Mouse (Mus musculus): ENCODE results near the gene Rpl27.
"Not testable (repeated sequence)": the region's sequence is repeated elsewhere in the genome, so short reads cannot be mapped to it uniquely, and the experiment has no call there.

Rpl27 gene

DNA sequence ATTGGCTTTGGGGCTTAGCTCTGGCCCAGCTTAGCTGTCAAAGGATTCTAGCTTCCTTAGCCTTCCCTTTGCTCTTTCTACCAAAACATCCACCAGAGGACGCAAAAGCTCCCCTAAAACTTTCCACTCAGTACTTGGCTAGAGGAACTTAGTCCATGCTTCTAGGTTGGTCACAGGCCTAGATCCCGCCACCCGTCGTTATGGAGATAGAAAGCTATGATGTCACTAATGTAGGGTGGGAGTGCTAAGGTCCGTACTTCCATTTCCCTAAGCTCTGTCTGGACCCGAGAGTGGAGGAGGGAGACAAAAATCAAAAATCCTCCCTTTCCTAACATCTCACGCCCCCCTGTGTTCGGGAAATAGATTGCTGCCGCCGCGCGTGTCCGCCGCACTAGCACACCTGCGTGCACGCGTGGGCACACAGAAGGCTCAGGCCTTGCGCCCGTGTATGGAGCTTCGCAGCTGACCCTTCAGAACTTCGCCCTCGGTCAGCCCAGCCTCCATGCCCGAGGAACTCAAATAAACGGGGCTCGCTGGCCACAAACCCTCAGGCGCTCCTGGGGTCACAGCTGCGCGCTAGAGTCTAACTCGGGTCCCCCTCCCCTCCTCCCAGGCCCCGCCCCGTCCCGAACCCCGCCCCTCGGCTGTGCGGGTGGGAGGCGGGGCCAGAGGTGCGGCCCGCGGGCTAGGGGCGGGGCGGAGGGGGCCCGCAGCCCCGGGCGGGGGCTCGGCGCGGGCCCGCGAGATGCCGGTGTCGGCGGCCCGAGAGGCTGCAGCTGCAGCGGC lies 25.6 kb downstream of the Rpl27 start:
- in situ Hi-C loops (cut with MboI, MseI) = no loop called here

DNA sequence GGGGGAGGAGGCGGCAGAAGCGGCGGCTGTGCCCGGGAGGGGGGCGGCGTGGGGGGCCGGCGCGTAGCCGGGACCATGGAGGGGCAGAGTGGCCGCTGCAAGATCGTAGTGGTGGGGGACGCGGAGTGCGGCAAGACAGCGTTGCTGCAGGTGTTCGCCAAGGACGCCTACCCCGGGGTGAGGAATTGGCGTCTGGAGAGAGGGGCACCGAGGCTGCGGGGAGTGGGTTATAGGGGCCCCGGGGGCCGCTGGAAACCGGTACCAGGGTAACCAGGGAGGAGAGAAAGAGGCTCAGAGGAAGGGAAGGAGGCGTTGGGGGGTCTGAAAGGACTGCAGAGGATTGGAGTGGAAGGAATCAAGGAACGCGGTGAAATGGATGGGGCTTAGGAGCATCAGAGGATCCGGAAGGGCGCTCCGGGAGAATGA lies 26.2 kb downstream of the Rpl27 start:
- in situ Hi-C loops (cut with MboI, MseI) = no loop called here

DNA sequence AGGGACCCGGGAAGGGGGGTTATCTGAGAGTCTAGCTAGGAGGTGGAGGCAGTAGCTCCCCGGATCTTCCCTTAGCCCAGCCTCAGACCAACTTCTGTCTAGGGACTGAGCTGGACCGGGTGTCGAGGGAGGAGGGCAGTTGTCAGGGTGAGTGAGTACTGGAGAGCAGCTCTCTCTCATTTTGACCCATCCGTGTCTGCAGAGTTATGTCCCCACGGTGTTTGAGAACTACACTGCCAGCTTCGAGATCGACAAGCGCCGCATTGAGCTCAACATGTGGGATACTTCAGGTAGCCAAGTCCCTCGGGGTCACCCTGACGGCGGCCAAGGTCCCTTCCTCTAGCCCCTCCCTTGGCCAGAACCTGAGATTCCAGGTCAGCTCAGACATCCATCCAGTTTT lies 26.6 kb downstream of the Rpl27 start:
- in situ Hi-C loops (cut with MboI, MseI) = no loop called here

DNA sequence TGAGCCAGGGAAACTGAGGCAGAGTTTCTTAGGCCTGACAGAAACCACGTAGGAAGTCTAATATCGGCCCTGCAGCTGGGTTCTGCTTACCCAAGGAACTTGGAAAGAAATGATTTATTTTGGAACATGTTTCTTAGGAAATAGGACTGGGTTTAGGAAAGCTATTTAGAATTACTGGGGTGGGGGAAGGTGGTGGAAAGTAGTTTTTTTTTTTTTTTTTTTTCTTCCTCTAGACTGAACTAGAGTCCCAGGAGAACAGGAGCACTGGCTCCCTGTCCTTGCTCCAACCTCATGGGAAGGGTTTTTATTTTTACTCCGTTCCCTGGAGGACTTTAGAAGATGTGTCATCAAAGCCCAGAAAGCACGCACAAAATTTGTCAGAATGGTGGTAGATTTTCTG lies 27.1 kb downstream of the Rpl27 start:
- in situ Hi-C loops (cut with MboI, MseI) = no loop called here

DNA sequence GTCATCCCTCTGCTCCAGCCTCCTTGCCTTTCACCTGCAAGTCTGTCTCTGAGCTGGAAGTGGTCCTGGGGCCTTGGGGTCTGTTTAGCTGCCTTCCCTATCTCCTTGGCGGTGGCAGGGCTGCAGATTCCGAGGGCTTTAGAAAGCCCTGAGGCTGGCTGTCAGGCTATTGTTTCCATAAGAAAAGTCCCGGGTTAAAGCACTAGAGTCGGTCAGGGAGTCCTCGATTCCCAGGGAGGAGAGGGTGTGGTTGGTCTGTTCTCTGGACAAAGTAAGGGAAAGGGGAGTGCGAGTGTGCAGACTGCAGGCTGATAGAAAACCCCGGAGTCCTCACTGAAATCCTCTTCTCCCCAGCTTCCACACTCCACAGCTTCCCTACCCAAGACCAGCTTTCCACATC lies 28.1 kb downstream of the Rpl27 start:
- in situ Hi-C loops (cut with MboI, MseI) = no loop called here

DNA sequence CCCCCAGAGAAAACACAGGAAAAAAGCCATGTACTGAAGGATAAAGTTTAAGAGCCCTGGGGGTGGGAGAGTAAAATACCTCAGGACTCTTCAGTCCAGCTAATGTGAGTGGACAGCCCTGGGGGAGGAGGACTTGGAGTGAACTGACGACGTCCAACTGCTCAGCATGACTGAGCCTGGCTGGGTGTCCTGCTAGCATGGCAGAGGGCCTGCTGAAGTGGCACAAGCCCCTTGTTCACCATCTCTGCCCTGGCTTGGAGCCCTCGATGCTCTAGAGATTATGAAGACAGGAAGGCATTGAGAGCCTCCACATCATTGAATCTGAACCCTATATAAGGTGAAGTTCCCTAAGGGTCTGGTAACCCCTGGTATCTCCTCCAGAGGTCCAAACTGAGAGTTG lies 29.8 kb downstream of the Rpl27 start:
- in situ Hi-C loops (cut with MboI, MseI) = no loop called here

DNA sequence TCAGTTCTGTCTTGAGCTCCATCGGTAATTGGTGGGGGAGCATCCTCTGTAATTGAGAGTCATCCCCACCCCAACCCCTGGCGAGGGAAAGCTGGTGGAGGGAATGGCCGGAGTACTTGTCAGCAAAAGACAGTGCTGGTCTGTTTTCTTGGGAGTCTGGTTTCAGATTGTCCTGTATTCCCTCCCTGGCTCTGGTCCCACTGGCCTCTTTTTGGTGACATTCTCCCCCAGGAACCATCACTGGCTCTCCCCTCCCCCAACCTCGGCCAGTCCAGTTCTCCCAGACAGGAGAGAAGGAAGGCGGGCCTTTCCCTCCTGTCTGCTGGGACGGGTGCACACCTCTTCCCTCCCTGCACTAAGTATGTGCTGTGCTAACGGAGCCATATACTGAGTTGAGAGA lies 30.2 kb downstream of the Rpl27 start:
- in situ Hi-C loops (cut with MboI, MseI) = no loop called here

DNA sequence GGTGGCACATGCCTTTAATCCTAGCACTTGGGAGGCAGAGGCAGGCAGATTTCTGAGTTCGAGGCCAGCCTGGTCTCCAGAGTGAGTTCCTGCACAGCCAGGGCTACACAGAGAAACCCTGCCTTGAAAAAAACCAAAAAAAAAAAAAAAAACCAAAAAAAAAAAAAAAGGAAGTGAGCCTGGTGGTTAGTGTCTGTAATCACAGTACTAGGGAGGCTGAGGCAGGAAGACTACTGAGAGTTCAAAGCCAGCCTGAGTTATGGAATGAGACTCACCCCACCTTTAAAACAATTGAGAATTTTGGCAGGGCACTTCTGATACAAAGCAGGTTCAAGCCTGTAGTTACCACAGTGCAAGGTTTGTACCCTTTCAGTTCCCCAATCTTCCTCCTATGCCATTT lies 31.6 kb downstream of the Rpl27 start:
- in situ Hi-C loops (cut with MboI, MseI) = not testable (repeated sequence)

DNA sequence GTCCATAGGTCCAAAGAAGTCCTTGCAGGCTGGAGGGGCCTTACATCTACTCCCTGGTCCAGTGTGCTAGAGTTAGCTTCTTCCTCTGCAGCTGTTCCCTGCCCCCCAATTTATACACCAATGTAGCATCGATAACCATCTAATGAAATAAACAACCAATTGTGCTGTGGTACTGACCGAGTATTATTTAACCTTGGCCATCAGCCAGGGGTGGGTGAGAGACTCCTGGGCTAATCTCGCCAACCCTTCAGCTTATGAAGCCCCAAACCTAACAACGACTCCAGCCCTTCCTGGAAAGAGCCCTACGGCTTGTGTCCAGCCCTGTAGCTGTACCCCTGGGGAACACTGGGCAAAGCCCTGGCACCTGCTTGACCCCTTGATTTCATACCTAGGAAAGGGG lies 32.2 kb downstream of the Rpl27 start:
- in situ Hi-C loops (cut with MboI, MseI) = no loop called here

DNA sequence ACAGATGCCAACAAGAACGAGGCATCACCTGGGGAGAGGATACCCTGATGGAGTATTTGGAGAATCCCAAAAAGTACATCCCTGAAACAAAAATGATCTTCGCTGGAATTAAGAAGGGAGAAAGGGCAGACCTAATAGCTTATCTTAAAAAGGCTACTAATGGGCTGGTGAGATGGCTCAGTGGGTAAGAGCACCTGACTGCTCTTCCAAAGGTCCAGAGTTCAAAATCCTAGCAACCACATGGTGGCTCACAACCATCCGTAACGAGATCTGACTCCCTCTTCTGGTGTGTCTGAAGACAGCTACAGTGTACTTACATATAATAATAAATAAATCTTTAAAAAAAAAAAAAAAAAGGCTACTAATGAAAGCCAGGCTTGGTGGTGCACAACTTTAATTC lies 34.3 kb downstream of the Rpl27 start:
- in situ Hi-C loops (cut with MboI, MseI) = not testable (repeated sequence)

DNA sequence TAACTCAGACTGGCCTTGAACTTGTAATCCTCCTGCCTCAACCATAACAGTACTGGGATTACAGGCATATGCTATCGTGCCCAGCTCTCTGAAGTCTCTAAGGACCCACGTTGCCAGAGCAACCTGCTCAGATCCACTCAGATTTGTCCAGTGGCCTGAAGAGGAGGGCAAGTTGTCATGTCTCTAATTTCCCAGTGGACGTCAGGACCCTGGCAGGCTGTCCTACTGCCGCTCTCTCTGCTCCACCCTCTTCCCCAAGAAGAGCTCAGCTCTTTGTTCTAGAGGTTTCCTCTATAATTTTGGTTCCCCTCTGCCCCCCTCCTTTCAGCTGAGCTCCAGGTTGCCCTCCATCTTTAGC lies 35.1 kb downstream of the Rpl27 start:
- in situ Hi-C loops (cut with MboI, MseI) = no loop called here

DNA sequence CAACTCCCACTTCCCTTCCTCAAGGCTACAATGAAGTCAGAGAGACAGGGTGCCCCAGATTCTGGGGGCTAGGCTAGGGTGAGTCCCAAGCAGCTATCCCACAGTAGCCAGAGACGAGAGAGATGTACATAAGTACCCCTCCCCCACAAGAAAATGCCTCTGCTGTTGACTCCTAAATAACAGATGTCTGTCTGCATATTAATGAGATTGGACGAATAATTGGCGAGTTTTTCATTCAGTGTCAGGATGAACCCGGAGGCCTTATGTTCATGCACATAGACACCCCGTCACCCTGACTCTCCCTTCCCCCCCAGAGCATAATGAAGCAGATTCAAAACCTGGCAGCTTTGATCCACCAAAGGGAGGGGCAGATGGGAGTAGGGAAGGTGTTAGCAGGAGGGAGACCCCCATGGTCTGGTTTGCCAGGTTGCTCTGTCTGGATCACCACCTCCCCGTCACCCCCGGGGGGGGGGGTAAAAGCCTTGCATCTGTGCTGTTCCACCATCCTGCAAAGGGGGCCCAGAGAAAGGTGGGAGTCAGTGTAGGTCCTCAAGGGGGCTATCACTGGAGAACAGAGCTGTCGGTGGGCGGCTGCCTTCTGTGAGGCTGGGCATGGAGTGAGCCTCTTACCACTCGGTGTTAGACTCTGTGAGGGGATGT lies 35.6 kb downstream of the Rpl27 start:
- in situ Hi-C loops (cut with MboI, MseI) = no loop called here

DNA sequence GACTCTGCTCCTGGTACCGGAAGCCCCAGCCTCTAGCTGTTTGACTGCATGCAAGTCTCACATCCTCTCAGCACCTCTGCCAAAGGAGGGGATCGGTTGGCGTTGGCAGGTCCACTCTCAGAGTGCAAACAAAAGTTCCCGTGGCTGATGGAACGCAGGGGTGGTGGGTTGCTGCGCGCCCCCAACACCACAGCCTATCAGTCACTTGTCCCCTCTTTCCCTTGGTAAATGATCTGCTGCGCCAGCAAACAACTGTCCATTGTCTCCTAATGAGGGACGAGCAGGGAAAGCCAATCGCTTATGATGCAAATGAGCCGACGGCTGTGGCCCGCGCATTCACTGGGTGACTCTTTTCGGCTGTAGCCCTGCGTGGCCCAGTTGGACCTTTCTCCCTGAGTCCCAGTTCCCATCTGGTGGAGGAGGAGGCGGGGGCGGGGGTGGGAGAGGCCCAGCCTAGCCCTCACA lies 37.1 kb downstream of the Rpl27 start:
- in situ Hi-C loops (cut with MboI, MseI) = no loop called here

DNA sequence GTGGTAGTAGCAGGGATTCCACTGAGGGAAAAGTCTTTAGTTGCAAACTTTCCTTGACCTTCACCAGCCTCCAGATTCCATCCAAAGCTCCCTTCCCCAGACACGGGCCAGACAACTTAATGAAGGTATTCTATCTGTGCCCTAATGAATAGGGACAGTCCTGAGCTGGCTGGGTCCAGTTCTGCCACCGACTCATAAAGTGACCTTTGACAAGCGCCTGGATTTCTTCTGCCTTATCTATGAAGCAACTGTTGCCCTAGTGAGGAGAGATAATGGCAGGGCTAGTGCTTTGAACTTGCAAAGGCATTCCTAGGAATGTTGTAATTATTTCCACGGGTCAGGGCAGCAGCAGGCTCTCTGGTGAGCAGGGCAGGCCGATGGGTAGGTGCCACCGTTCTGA lies 38.8 kb downstream of the Rpl27 start:
- in situ Hi-C loops (cut with MboI, MseI) = no loop called here

DNA sequence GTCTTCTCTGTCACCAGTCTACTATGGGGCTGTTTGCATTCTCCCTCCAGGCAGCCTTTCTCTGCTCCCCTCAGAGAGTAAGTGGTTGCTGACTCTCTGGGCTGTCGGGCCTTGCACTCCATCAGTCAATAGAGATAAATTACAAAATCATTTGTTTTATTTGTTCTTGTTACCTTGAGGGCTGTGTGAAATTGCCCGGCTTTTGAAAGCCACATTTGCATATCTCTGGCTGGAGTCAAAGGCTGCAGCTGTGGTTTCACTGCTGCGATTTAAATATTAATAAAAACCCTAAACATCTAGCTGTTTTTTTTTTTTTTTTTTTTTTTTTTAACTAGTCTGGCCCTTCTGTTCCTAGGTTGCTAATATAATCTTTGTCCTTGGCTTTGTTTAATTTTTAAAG lies 41.7 kb downstream of the Rpl27 start:
- in situ Hi-C loops (cut with MboI, MseI) = no loop called here

DNA sequence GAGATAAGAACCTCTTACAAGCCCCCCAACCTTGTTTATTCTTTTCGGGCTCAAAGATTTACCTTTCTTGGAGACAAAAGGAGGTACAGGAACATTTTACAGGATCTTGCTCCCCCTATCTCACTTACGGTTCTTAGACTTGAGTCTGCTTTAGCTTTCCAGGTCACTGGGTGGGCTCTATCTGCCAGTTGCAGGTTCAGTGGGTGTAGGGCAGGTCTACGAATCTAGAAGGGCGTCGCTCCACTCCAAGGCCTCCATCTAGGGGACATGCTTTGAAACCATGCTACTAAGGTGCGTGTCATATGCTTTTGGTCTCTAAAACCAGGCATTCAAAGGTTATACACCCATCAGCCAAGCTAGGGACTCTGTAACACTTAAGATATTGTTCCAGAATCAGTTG lies 42.1 kb downstream of the Rpl27 start:
- in situ Hi-C loops (cut with MboI, MseI) = no loop called here

DNA sequence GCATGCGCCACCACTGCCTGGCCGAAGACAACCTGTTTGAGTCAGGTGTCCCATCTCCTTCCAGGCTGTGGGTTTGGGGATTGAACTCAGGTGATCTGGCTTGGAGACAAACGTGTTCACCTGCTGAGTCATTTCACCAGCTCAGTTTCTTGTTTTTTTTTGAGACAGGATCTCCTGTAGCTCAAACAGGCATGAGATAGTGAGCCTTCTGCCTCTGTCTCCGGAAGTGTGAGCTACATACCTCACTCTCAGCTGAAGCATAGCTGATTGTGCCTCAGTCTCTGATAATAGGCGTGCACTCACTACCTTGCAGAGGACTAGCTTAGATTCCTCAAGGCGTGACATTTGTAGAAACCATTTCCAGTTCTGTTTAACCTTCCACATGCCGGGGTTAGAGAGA lies 42.7 kb downstream of the Rpl27 start:
- in situ Hi-C loops (cut with MboI, MseI) = no loop called here

DNA sequence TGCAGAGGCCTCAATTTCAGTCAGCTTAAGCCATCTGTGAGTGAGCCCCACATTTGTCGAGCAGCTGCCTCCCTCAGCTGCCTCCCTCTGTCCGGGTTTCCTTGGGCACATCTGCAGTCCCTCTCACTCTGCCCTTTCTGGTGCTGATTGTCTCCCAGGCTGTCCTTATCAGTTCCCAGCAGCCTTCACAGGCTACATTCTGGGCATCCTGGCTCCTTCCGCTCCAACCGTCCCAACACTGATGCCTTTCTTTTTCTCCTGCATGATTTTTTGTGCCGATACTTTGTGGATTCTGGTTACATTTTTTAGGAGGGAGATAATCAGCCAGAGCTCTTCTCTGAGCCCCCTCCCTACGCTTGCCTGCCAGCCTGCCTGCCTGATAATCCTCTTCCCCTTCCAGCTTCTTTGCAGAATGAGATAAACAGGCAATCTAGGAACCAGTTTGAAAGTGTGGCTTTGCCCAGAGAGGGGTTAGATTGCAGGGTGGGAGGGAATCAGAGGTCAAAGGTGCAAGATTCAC lies 43.5 kb downstream of the Rpl27 start:
- in situ Hi-C loops (cut with MboI, MseI) = no loop called here

DNA sequence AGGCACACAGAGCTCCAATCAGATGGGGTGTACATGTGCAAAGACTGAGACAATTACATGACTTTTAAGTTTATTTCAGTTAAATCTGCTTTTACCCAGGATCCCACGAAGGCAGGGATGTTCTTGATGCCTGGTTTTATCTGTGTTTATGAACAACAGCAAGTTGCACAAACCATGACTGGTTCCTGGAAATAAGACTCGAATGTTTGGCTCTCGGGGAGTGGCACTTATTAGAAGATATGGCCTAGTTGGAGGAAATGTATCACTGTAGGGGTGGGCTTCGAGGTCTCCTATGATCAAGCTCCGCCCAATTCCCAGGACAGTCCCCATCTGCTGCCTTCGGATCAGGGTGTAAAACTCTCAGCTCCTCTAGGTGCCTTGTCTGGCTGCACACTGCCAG lies 44.0 kb downstream of the Rpl27 start:
- in situ Hi-C loops (cut with MboI, MseI) = no loop called here

All from T-helper 2 cell (primary cell).